Mouse (Mus musculus) E14TG2a.4 (cell line): ENCODE measurements around the gene Grb10.

Experiments
- CTCF ChIP-seq: conservative IDR thresholded peaks from 2 replicates; pipeline ENCODE4 v1.5.1; 2014; ENCODE audit warnings: low read length
- NANOG ChIP-seq: IDR thresholded peaks from 2 replicates; pipeline ENCODE4 v1.6.1; 2014; ENCODE audit warnings: borderline replicate concordance, low read length, mixed read lengths
- POU5F1 ChIP-seq: IDR thresholded peaks from 2 replicates; pipeline ENCODE4 v1.6.1; 2014; ENCODE audit warnings: low read length, borderline replicate concordance

- TF ChIP-seq CTCF, result no peak
- TF ChIP-seq POU5F1, result no peak
- no peak for TF ChIP-seq NANOG
Observed at GRCm38 (mm10) chr11:12040391-12040790, 1.9 kb upstream of the Grb10 start.
